Mouse (Mus musculus) midbrain, embryonic 16.5 days (tissue): ENCODE results near the gene Hoxa11. TPM values are rescaled to one million over a fixed set of nuclear protein-coding genes. Genes with fewer than 3 reads are reported as not detected.

Experiments
- ATAC-seq: fragments of 200-750 bp; cut with Nextera tagmentation; 2 replicates; pipeline ENCODE4 v1.8.0; 2017; ENCODE audit warnings: moderate TSS enrichment
- H3K27ac ChIP-seq: fragments of 300-500 bp; sonication (generic); 2 replicates; pipeline ENCODE4 v1.5.1; 2014; ENCODE audit warnings: mild to moderate bottlenecking, low read length, mixed read lengths
- H3K27me3 ChIP-seq: fragments of 300-500 bp; sonication (generic); 2 replicates; pipeline ENCODE4 v1.6.1; 2014; ENCODE audit warnings: low read depth, low read length, mixed read lengths; ENCODE audit not compliant: control insufficient read depth, insufficient read depth
- H3K36me3 ChIP-seq: fragments of 300-500 bp; sonication (generic); 2 replicates; pipeline ENCODE4 v1.6.1; 2014; ENCODE audit warnings: mild to moderate bottlenecking, low read length, moderate library complexity, mixed read lengths; ENCODE audit not compliant: control insufficient read depth, insufficient read depth
- H3K4me1 ChIP-seq: fragments of 300-500 bp; sonication (generic); 2 replicates; pipeline ENCODE4 v1.6.1; 2014; ENCODE audit warnings: mild to moderate bottlenecking, low read length, mixed read lengths; ENCODE audit not compliant: control insufficient read depth, insufficient read depth
- H3K4me2 ChIP-seq: fragments of 300-500 bp; sonication (generic); 2 replicates; pipeline ENCODE4 v1.6.1; 2014; ENCODE audit warnings: mild to moderate bottlenecking, low read length, mixed read lengths
- H3K4me3 ChIP-seq: fragments of 300-500 bp; sonication (generic); 2 replicates; pipeline ENCODE4 v1.5.1; 2014; ENCODE audit warnings: low read depth, mild to moderate bottlenecking, low read length, moderate library complexity, mixed read lengths
- H3K9ac ChIP-seq: fragments of 300-500 bp; sonication (generic); 2 replicates; pipeline ENCODE4 v1.6.1; 2014; ENCODE audit warnings: low read depth, low read length, mixed read lengths
- H3K9me3 ChIP-seq: fragments of 300-500 bp; sonication (generic); replicated peaks from 2 replicates; pipeline ENCODE4 v1.6.1; 2014; ENCODE audit warnings: mild to moderate bottlenecking, low read length, mixed read lengths; ENCODE audit not compliant: control insufficient read depth, poor library complexity, severe bottlenecking
- WGBS: fragments of 180-500 bp; shearing (Covaris S2); extraction: QIAGEN DNeasy Blood & Tissue Kit; methylation state at CpG from one replicate; pipeline ENCODE4 v1.1.7; 2014; 5-methylcytosine and 5-hydroxymethylcytosine counted together
- polyA plus RNA-seq: library from polyadenylated mRNA; unstranded; fragments of >200 nt; fragmentation: Nextera tagmentation; extraction: Ambion mirVana; gene quantifications from 2 replicates; pipeline ENCODE4 v1.2.1, GENCODE M21; 2015

The Hoxa11 gene
- polyA plus RNA-seq, 1 experiment from 2014 or later = not detected

DNA sequence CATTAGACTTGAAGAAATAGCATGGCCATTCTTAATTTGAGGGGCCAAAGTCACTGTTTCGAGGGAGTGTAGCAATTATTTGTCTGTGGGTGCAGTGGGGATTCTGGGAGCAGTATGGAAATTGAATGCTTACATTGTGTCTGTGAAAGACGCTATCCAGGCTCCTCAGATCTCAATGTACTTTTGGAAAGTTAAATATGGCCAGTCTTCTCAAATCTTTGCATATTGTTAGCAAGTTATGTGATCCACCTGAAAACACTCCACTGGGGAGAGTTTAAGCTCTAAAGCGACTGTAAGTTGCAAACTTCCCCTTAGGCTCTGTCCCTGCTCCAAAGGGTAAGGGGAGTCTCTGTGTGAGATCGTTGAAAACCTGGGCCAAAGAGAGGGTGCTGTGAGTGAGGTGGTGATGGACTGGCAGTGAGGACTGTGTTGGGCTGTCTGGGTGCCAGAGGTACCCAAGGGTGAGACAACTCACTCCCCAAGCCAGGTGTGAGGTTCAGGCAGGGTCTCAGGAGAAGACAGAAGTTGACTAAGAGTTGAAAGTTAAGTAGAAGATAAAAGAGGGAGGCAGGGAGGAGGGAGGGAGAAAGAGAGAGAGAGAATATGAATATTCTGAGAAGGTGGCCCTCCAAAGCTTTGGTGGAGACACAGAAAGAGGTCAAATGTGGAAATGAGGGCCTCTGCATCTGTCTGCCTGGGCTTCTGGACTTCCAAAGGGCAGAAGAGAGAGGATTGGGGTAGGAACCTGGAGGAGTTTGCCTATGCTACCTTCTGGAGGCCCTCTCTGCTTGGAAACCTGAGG is 38.5 kb downstream of the Hoxa11 start:
- no peak overlapping the region for H3K9ac ChIP-seq
- H3K36me3 ChIP-seq = no peaks in the 10 kb centered on the region
- H3K4me2 ChIP-seq = no peak overlapping the region
- peaks cover 85% of the 10 kb centered on the region for H3K27me3 ChIP-seq
- no peaks in the 10 kb centered on the region for H3K9me3 ChIP-seq
- WGBS = 4% methylated on average over 4 of the region's 4 CpGs
- H3K4me1 ChIP-seq = peaks cover 5% of the 10 kb centered on the region; the same call in 1 of the 2 replicates
- no peak overlapping the region for H3K27ac ChIP-seq
- no peak for ATAC-seq
- H3K4me3 ChIP-seq = no peak overlapping the region

DNA sequence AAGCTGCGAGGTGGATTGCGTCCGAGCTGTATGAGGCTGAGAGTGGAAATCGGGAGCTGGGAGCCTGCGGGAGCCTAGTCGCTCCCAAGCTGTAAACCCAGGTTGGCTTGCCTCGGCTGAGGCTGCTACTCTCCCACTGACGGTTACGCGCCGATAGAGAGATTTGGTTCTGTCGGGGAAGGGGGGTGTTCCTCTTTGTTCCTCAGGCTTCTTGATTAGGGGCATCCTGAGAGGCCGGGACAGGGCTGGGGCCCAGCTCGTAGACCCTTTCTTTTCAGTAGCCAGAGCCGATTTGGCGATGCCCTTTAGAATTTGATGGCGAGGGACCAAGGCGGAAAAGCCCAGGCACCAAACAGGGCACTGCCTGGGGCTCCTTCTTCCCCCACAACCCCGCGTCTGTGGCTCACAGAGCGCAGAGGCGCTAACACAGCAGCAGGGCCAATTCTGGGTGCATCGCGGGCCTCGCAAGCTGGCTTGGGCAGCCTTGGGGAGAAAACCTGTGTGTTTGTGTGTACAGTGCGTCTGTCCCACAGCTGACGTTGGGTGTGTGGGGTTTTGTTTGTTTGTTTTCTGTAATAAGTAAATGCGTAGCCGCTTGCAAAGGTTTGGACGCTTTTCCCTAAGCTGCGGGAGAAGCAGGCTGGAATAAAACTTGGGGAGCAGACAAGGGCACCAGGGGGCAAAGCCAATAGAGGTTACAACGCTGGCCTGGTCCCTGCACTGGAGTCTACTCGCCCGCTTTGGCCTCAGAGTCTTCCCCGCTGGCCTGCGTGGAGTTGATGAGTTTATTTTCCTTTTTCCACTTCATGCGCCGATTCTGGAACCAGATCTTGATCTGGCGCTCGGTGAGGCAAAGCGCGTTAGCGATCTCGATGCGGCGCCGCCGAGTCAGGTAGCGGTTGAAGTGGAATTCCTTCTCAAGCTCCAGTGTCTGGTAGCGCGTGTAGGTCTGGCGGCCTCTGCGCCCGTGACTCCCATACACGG is 39.7 kb downstream of the Hoxa11 start:
- under 1% methylated on average over 55 of the region's 55 CpGs for WGBS
- Histone ChIP-seq H3K4me1 (peaks cover 3% of the 10 kb centered on the region; the same call in 1 of the 2 replicates), H3K4me3 (no peak overlapping the region), H3K4me2 (no peak overlapping the region), H3K36me3 (no peaks in the 10 kb centered on the region), H3K9me3 (no peaks in the 10 kb centered on the region), H3K27me3 (peaks cover 83% of the 10 kb centered on the region), H3K27ac (no peak overlapping the region), H3K9ac (no peak overlapping the region)
- ATAC-seq = no peak

DNA sequence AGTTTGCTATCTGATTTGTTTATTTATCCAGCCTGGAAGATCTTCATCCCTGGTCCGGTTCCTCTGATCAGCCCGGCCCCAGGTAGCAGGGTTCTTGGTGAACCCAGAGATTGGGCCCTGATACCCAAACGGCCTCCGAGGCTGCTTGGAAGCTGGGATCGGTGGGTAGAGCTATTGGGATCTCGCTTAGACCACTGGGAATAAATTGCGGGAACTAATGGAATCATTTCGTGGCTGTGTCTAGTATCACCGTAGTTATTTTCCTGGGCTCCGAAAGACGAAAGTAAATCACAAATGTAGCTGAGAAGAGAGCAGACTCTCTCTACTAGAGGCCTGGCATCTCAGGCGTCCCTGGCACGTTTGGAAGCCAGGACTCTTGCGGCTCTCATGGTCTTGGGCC is 40.4 kb downstream of the Hoxa11 start:
- 3% methylated on average over 14 of the region's 14 CpGs for WGBS
- Histone ChIP-seq H3K4me3 (no peak overlapping the region), H3K36me3 (no peaks in the 10 kb centered on the region), H3K4me1 (peaks cover 3% of the 10 kb centered on the region; the same call in 1 of the 2 replicates), H3K9ac (no peak overlapping the region), H3K4me2 (no peak overlapping the region), H3K27ac (no peak overlapping the region), H3K9me3 (no peaks in the 10 kb centered on the region), H3K27me3 (peaks cover 85% of the 10 kb centered on the region)
- no peak for ATAC-seq

GRCm38 (mm10) chr6:52204050-52204752 is 41.4 kb downstream of the Hoxa11 start, which contains the start of gene Hoxa5:
TSS of gene Hoxa5 (minus strand) at chr6:52204587.
- no peaks in the 10 kb centered on the region for H3K9me3 ChIP-seq
- under 1% methylated on average over 65 of the region's 65 CpGs for WGBS
- H3K4me2 ChIP-seq = 0 out of 2 replicates have a peak within 1 kb of the TSS, but pooled peaks have one; percentile 9
- no peak within 1 kb of the TSS for H3K9ac ChIP-seq
- H3K27ac ChIP-seq = no peak within 1 kb of the TSS
- peaks cover 3% of the 10 kb centered on the region; the same call in 1 of the 2 replicates for H3K4me1 ChIP-seq
- no peaks in the 10 kb centered on the region for H3K36me3 ChIP-seq
- H3K27me3 ChIP-seq = peaks cover 86% of the 10 kb centered on the region
- H3K4me3 ChIP-seq = no peak within 1 kb of the TSS; the same call in 1 of the 2 replicates
- no peak for ATAC-seq

DNA sequence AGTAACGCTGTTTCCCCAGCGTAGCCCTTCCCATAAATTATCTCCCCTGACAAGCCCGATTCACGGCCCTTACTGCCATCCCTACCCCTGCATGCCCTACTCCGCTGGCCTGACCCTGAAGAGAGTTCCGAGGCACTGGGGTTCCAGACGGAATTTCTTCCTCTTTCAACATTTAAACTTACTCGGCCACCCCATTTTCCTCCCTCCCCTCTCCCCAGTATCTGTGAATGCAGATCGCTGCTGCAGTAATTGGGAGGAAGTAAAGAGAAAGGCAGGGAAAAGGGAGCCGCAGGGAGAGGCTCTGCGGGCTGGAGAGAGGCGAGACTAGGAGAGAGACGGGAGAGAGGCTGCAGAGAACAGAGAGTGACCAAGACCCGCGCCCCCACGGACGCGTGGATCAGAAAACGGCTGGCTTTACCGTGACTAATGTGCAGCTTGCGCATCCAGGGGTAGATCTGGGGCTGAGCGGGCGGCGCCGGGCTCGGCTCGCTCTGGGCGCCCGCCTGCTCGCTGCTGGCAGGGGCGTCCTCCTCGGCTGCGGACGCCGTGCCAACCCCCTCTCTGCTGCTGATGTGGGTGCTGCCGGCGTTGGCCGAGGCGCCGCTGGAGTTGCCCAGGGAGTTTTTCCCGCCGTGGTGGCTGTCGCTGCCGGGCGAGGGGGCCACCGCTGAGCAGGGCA is 42.1 kb downstream of the Hoxa11 start:
- Histone ChIP-seq H3K9ac (no peak overlapping the region), H3K4me2 (0 out of 2 replicates have a peak overlapping the region, but pooled peaks have one; percentile 9), H3K27me3 (peaks cover 88% of the 10 kb centered on the region), H3K4me1 (peaks cover 3% of the 10 kb centered on the region; the same call in 1 of the 2 replicates), H3K9me3 (no peaks in the 10 kb centered on the region), H3K36me3 (no peaks in the 10 kb centered on the region), H3K4me3 (no peak overlapping the region; the same call in 1 of the 2 replicates), H3K27ac (no peak overlapping the region)
- under 1% methylated on average over 45 of the region's 46 CpGs for WGBS
- no peak for ATAC-seq

GRCm38 (mm10) chr6:52203121-52203370 is 42.6 kb downstream of the Hoxa11 start:
- H3K27me3 ChIP-seq = peaks cover 88% of the 10 kb centered on the region
- H3K9ac ChIP-seq = no peak overlapping the region
- no peak overlapping the region for H3K4me3 ChIP-seq
- H3K4me1 ChIP-seq = peaks cover 3% of the 10 kb centered on the region; the same call in 1 of the 2 replicates
- H3K9me3 ChIP-seq = no peaks in the 10 kb centered on the region
- under 1% methylated on average over 10 of the region's 10 CpGs for WGBS
- H3K4me2 ChIP-seq = no peak overlapping the region
- no peaks in the 10 kb centered on the region for H3K36me3 ChIP-seq
- H3K27ac ChIP-seq = no peak overlapping the region
- no peak for ATAC-seq

DNA sequence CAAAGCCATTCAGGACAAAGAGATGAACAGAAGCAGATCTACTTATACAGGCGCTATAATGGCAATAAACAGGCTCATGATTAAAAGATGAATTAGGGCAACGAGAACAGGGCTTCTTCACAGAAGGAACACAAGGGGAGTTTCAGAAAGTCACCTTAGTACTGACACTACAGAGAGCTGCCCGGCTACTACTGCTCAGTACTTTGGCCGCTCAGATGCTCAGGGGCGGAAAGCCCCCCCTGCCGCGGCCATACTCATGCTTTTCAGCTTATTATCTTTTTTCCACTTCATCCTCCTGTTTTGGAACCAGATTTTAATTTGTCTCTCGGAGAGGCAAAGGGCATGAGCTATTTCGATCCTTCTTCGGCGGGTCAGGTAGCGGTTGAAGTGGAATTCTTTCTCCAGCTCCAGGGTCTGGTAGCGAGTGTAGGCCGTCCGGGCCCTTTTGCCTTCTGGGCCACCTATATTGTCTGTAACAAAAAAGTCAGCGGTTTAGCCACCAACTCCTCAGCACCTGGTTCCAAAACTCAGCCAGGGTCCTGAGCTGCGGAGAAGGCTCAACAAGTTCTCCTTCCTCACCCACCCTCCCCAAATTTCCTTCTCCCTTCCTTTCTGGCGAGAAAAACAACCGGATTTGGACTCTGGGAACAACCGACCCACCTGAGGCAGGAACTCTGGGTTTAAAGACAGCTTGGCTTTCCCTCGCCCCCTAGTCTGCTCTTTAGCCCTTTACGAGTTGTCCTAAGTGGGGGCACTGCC is 43.1 kb downstream of the Hoxa11 start:
- peaks cover 3% of the 10 kb centered on the region; the same call in 1 of the 2 replicates for H3K4me1 ChIP-seq
- H3K4me3 ChIP-seq = no peak overlapping the region
- ATAC-seq = no peak
- no peaks in the 10 kb centered on the region for H3K9me3 ChIP-seq
- H3K27ac ChIP-seq = no peak overlapping the region
- WGBS = 3% methylated on average over 22 of the region's 22 CpGs
- H3K4me2 ChIP-seq = no peak overlapping the region
- no peak overlapping the region for H3K9ac ChIP-seq
- H3K27me3 ChIP-seq = peaks cover 91% of the 10 kb centered on the region
- H3K36me3 ChIP-seq = no peaks in the 10 kb centered on the region

GRCm38 (mm10) chr6:52201269-52201668 is 44.3 kb downstream of the Hoxa11 start:
- no peak overlapping the region for H3K27ac ChIP-seq
- H3K9ac ChIP-seq = no peak overlapping the region
- peaks cover 3% of the 10 kb centered on the region; the same call in 1 of the 2 replicates for H3K4me1 ChIP-seq
- ATAC-seq = no peak
- no peak overlapping the region for H3K4me2 ChIP-seq
- H3K4me3 ChIP-seq = no peak overlapping the region
- H3K9me3 ChIP-seq = no peaks in the 10 kb centered on the region
- H3K36me3 ChIP-seq = no peaks in the 10 kb centered on the region
- 13% methylated on average over 1 of the region's 1 CpGs for WGBS
- H3K27me3 ChIP-seq = peaks cover 92% of the 10 kb centered on the region
